ENCODE assay signal across 8 mouse cellular contexts in the genomic region with DNA sequence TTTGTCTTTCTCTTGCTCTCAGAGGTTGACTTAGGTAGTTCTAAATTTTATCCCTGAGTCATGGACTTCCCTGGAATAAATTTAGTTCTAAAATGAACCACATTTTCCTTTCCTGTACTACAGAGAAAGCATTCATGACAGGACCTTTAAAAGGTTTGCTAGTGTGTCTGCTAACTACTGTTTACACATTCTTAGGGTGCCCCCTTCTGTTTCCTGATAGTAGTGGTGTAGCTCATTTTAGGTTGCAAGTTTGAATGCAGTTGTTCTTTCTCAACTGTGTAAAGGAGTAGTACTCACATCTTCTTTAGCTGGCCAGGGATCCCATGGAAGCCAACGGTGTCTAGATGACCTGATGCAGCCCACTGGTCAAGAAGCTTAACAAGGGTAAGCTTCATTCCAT.
A peak's percentile ranks its signal among the peaks of the same experiment; 100 is the strongest.
DNase-seq lines count a peak whose midpoint lies in the region; ATAC-seq and TF ChIP-seq lines count a peak whose summit lies in the region.

No protein-coding gene starts in this region.

- no peaks in the 10 kb centered on the region for H3K27me3 ChIP-seq in liver, adult 2 months (ENCODE audit: control insufficient read depth, insufficient read depth, low read length)
- no peaks in the 10 kb centered on the region for H3K27me3 ChIP-seq in liver, embryonic 12.5 days (replicated peaks)

- TF ChIP-seq POLR2A in liver, adult 2 months (IDR thresholded peaks at IDR 0.05; ENCODE audit: extremely low read depth, insufficient read depth, low read length) = no peak

- intact Hi-C loops in left cerebral cortex, postnatal 14 days (cut with DNase I) = loop anchor here (1.0 to 10.0 kb wide), 4 partner anchors 376 to 894 kb away; partner anchors contain the start of gene Cadps

- no peaks in the 10 kb centered on the region for H3K36me3 ChIP-seq in liver, adult 2 months (ENCODE audit: control insufficient read depth, insufficient read depth, low read length)
- H3K36me3 ChIP-seq in liver, embryonic 12.5 days = no peaks in the 10 kb centered on the region

- H3K79me2 ChIP-seq in liver, adult 2 months (ENCODE audit: control insufficient read depth, insufficient read depth, low read length) = no peaks in the 10 kb centered on the region

- no peak overlapping the region for H3K27ac ChIP-seq in liver, adult 2 months (replicated peaks; ENCODE audit: insufficient read depth, low read depth, low read length)
- no peak overlapping the region for H3K27ac ChIP-seq in liver, embryonic 12.5 days

- DNase-seq in adrenal gland, adult 2 months = peak; percentile 34
- DNase-seq in adrenal gland, adult 18-20 months (ENCODE audit: low spot score in 2 of 2) = no peak
- peak; percentile 10 for DNase-seq in liver, adult 2 months (ENCODE audit: extremely low read depth, low read depth, low spot score)
- peak; percentile 31 for DNase-seq in embryo, embryonic 9.5 days (ENCODE audit: extremely low spot score)
- DNase-seq in left cerebral cortex, postnatal 14 days (ENCODE audit: low spot score in 2 of 2) = peak; percentile 78 to 89
- no peak for DNase-seq in testis, postnatal 10 days (ENCODE audit: low spot score)

- WGBS in liver, adult 2 months = 16% methylated on average over 1 of the region's 1 CpGs
- 26% methylated on average over 1 of the region's 1 CpGs for WGBS in liver, embryonic 12.5 days (ENCODE audit: insufficient replicate concordance)

- no peak overlapping the region for H3K9ac ChIP-seq in liver, adult 2 months (ENCODE audit: low read depth, low read length)
- H3K9ac ChIP-seq in liver, embryonic 12.5 days = no peak overlapping the region

- H3K4me2 ChIP-seq in liver, embryonic 12.5 days = no peak overlapping the region

- no peaks in the 10 kb centered on the region for H3K9me3 ChIP-seq in liver, embryonic 12.5 days (replicated peaks)

- no peak for ATAC-seq in liver, embryonic 12.5 days
- no peak for ATAC-seq in inflammation-experienced regulatory T-cells, adult 6 months

- no peaks in the 10 kb centered on the region for H3K4me1 ChIP-seq in liver, adult 2 months (ENCODE audit: control insufficient read depth, insufficient read depth, low read length)
- H3K4me1 ChIP-seq in liver, embryonic 12.5 days = no peaks in the 10 kb centered on the region

- H3K4me3 ChIP-seq in liver, adult 2 months (ENCODE audit: insufficient read depth, low read depth, low read length) = no peak overlapping the region
- H3K4me3 ChIP-seq in liver, embryonic 12.5 days = no peak overlapping the region

- TF ChIP-seq CTCF in liver, adult 2 months (IDR thresholded peaks at IDR 0.05; ENCODE audit: low read depth, low read length) = no peak

Comparison
In these comparisons a context has a peak if more than half of its experiments do, and no peak if none do; other contexts are left out.
1. DNase-seq: peak in adrenal gland, adult 2 months (single experiment), liver, adult 2 months (single experiment), embryo, embryonic 9.5 days (single experiment) and left cerebral cortex, postnatal 14 days (2 of 2); none in adrenal gland, adult 18-20 months (0 of 2) and testis, postnatal 10 days (single experiment).